Mouse (Mus musculus): ENCODE measurements at regions not wholly inside any gene's neighbourhood (a gene's known extent, or its start where the extent isn't known, plus 50 kb on each side); places are given as distances from the start of the nearest gene placed in this dataset.

DNA sequence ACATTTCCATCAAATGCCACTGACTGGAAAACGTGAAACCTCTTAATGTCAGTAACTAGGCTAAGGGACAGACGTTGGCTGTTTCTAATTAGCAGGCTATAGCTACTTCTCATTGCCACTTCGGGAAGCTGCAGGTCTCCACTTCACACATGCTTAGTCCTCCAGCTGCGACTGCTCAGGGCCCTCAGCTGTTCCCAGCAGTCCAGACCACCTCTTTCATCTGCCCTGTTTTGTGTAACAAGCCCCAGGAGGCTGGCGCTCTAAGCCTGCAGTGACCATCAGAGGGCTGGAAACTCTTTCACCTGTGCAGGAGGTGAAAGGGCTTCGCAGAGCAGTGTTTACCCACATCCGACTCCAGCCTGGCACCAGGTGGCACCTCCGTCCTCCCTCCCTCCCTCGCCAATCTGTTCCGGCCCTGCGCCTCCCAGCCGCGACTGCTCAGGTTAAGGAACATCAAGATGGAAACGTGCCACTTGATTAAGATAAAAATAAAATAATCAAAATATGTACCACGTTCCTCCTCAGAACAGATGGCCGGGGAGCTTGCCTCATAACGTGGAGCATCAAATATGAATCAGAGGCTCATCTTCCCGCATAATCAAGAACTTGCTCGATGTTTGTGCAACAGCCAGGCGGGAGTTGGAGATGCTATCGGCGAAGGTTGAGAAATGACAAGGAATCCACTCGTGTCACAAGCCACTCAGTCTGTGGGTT lies 72.6 kb upstream of the Plet1 start:
- Histone ChIP-seq H3K27me3 (ENCODE audit: control insufficient read depth, insufficient read depth, insufficient read length) (peaks cover 7% of the 10 kb centered on the region), H3K4me3 (no peak overlapping the region), H3ac (ENCODE audit: control insufficient read depth, insufficient read length) (no peak overlapping the region), H3K4me2 (ENCODE audit: low read depth) (no peak overlapping the region), H3K36me3 (ENCODE audit: control insufficient read depth, insufficient read depth) (no peaks in the 10 kb centered on the region), H3K79me2 (ENCODE audit: control insufficient read depth, insufficient read depth) (no peaks in the 10 kb centered on the region)
- TF ChIP-seq SRF (IDR thresholded peaks at IDR 0.05; ENCODE audit: control insufficient read depth, insufficient read length, low read depth) (no peak), POLR2A (IDR thresholded peaks at IDR 0.05; ENCODE audit: insufficient read length, low read depth) (no peak), MAX (IDR thresholded peaks at IDR 0.05; ENCODE audit: low read depth) (no peak)

DNA sequence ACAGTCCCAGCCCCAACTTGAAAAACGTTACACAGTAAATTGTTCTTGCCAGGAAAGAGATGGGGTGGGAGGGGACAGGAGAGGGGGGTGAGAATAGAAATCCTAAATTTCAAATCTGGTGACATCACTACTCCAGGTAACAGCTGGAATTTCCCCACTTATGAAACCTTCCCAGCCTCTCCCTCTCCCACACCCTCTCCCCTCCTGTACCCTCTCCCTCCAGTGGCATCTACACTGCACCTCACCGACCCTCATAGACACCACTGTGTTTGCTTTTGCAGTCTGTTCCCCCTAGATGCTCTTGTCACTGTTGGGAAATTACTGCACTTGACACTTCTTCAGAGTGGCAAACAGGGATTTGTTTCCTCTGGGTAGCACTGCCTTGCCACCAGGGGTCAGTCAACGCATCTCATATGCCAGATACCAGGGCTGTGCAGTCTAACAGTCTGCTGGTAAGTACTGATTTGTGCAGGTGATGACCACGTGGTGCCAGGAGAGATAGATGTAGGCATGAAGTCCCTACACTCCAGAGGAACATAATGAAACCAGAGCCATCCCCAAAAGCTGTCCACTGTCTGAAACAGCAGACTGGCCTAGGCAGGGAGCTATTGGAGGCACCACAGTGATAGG lies 68.3 kb upstream of the Plet1 start:
- no peak overlapping the region for H3K4me3 ChIP-seq
- H3K79me2 ChIP-seq (ENCODE audit: control insufficient read depth, insufficient read depth) = no peaks in the 10 kb centered on the region
- peaks cover 25% of the 10 kb centered on the region for H3K27me3 ChIP-seq (ENCODE audit: control insufficient read depth, insufficient read depth, insufficient read length)
- TF ChIP-seq SRF (IDR thresholded peaks at IDR 0.05; ENCODE audit: control insufficient read depth, insufficient read length, low read depth) = no peak
- no peak for TF ChIP-seq MAX (IDR thresholded peaks at IDR 0.05; ENCODE audit: low read depth)
- TF ChIP-seq USF1 (IDR thresholded peaks at IDR 0.05; ENCODE audit: low read depth) = no peak
- TF ChIP-seq POLR2A (IDR thresholded peaks at IDR 0.05; ENCODE audit: insufficient read length, low read depth) = no peak
- no peak for TF ChIP-seq MYOG (IDR thresholded peaks at IDR 0.05; ENCODE audit: control insufficient read depth in 1 of 3, insufficient read depth in 1 of 3, insufficient read length in 2 of 3, low read depth in 2 of 3)
- TF ChIP-seq REST (IDR thresholded peaks at IDR 0.05; ENCODE audit: insufficient read depth, insufficient read length) = no peak
- no peak for TF ChIP-seq TCF3 (IDR thresholded peaks at IDR 0.05; ENCODE audit: insufficient read length, low read depth)
- no peak for TF ChIP-seq E2F4 (IDR thresholded peaks at IDR 0.05; ENCODE audit: insufficient read depth)
- no peak for TF ChIP-seq CEBPB (IDR thresholded peaks at IDR 0.05; ENCODE audit: insufficient read depth, poor library complexity, severe bottlenecking)
- no peak for TF ChIP-seq TCF12 (IDR thresholded peaks at IDR 0.05; ENCODE audit: insufficient read depth, poor library complexity, severe bottlenecking)
- no peak for TF ChIP-seq POLR2AphosphoS2 (IDR thresholded peaks at IDR 0.05; ENCODE audit: insufficient read length, low read depth)
- no peak for TF ChIP-seq MYOD1 (IDR thresholded peaks at IDR 0.05; ENCODE audit: control insufficient read depth in 1 of 3, insufficient read length in 2 of 3, low read depth in 2 of 3)
- H3K4me2 ChIP-seq (ENCODE audit: low read depth) = no peak overlapping the region
- no peaks in the 10 kb centered on the region for H3K36me3 ChIP-seq (ENCODE audit: control insufficient read depth, insufficient read depth)
- no peak overlapping the region for H3ac ChIP-seq (ENCODE audit: control insufficient read depth, insufficient read length)

DNA sequence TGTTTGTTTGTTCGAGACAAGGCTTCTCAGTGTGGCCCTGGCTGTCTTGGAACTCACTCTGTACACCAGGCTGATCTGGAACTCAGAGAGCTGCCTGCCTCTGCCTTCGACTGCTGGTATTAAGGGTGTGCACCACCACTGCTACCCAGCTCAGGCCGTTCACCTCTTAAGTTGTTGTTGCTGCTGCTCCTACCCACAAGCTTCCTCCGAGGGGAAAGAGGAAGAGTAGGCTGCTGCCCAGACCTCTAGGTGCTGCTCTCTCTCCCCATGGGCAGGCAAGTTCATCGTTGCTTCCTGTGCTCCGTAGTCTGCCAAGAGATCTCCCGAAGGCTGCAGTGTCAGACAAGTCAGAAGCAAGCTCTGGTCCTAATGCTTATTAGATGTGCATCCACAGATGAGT lies 64.2 kb upstream of the Plet1 start:
- no peaks in the 10 kb centered on the region for H3K36me3 ChIP-seq (ENCODE audit: control insufficient read depth, insufficient read depth)
- TF ChIP-seq TCF3 (IDR thresholded peaks at IDR 0.05; ENCODE audit: insufficient read length, low read depth) = no peak
- no peak for TF ChIP-seq TCF12 (IDR thresholded peaks at IDR 0.05; ENCODE audit: insufficient read depth, poor library complexity, severe bottlenecking)
- no peak for TF ChIP-seq REST (IDR thresholded peaks at IDR 0.05; ENCODE audit: insufficient read depth, insufficient read length)
- no peak for TF ChIP-seq MYOG (IDR thresholded peaks at IDR 0.05; ENCODE audit: control insufficient read depth in 1 of 3, insufficient read depth in 1 of 3, insufficient read length in 2 of 3, low read depth in 2 of 3)
- H3K4me3 ChIP-seq = no peak overlapping the region
- H3K79me2 ChIP-seq (ENCODE audit: control insufficient read depth, insufficient read depth) = no peaks in the 10 kb centered on the region
- H3K4me2 ChIP-seq (ENCODE audit: low read depth) = no peak overlapping the region
- peaks cover 21% of the 10 kb centered on the region for H3K27me3 ChIP-seq (ENCODE audit: control insufficient read depth, insufficient read depth, insufficient read length)
- no peak overlapping the region for H3ac ChIP-seq (ENCODE audit: control insufficient read depth, insufficient read length)

DNA sequence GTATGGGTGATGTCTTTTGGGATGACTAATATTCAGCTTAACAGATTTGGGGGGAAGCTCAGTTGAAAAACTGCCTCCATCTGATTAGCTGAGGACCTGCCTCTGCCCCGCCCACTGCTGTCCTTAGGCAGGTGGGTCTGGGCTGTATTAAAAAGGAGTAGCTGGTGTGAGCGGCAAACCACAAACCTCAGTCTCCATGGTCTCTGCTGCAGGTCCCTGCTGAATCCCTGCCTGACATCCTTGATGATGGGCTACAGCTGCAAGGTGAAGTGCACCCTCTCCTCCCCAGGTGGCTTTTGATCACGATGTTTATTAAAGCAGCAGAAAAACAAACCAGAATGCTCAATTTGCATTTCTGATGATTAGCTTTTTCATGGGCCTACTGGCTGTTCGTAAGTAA lies 60.8 kb upstream of the Plet1 start:
- Histone ChIP-seq H3K36me3 (ENCODE audit: control insufficient read depth, insufficient read depth) (no peaks in the 10 kb centered on the region), H3K27me3 (ENCODE audit: control insufficient read depth, insufficient read depth, insufficient read length) (peaks cover 21% of the 10 kb centered on the region), H3K4me3 (no peak overlapping the region), H3ac (ENCODE audit: control insufficient read depth, insufficient read length) (no peak overlapping the region), H3K79me2 (ENCODE audit: control insufficient read depth, insufficient read depth) (no peaks in the 10 kb centered on the region), H3K4me2 (ENCODE audit: low read depth) (no peak overlapping the region)
- TF ChIP-seq MAX (IDR thresholded peaks at IDR 0.05; ENCODE audit: low read depth) (no peak), MYOD1 (IDR thresholded peaks at IDR 0.05; ENCODE audit: control insufficient read depth in 1 of 3, insufficient read length in 2 of 3, low read depth in 2 of 3) (no peak), E2F4 (IDR thresholded peaks at IDR 0.05; ENCODE audit: insufficient read depth) (no peak), MYOG (IDR thresholded peaks at IDR 0.05; ENCODE audit: control insufficient read depth in 1 of 3, insufficient read depth in 1 of 3, insufficient read length in 2 of 3, low read depth in 2 of 3) (no peak), CEBPB (IDR thresholded peaks at IDR 0.05; ENCODE audit: insufficient read depth, poor library complexity, severe bottlenecking) (no peak), POLR2AphosphoS2 (IDR thresholded peaks at IDR 0.05; ENCODE audit: insufficient read length, low read depth) (no peak), REST (IDR thresholded peaks at IDR 0.05; ENCODE audit: insufficient read depth, insufficient read length) (no peak), POLR2A (IDR thresholded peaks at IDR 0.05; ENCODE audit: insufficient read length, low read depth) (no peak), TCF12 (IDR thresholded peaks at IDR 0.05; ENCODE audit: insufficient read depth, poor library complexity, severe bottlenecking) (no peak), SRF (IDR thresholded peaks at IDR 0.05; ENCODE audit: control insufficient read depth, insufficient read length, low read depth) (no peak), TCF3 (IDR thresholded peaks at IDR 0.05; ENCODE audit: insufficient read length, low read depth) (no peak), USF1 (IDR thresholded peaks at IDR 0.05; ENCODE audit: low read depth) (no peak)

DNA sequence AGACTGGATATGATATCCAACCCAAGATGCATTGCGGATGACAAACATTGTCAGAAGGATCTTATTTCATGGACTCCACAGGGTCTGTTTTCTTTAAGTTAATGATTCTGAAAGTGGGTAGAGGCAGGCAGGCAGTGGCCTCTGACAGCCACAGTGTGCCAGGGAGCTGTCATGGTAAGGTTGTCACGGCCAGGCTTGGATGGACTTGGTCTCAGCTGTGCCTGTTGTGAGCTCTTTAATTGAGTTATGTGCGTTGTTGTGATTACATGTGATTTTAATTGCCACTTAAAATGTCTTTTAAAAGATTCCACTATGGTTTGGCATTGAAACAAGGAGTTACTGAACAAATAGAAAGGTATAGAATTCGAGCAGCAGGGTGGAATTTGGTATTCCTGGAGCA lies 60.3 kb upstream of the Plet1 start:
- Histone ChIP-seq H3K27me3 (ENCODE audit: control insufficient read depth, insufficient read depth, insufficient read length) (peaks cover 21% of the 10 kb centered on the region), H3K4me2 (ENCODE audit: low read depth) (no peak overlapping the region), H3K36me3 (ENCODE audit: control insufficient read depth, insufficient read depth) (no peaks in the 10 kb centered on the region), H3ac (ENCODE audit: control insufficient read depth, insufficient read length) (no peak overlapping the region), H3K79me2 (ENCODE audit: control insufficient read depth, insufficient read depth) (no peaks in the 10 kb centered on the region), H3K4me3 (no peak overlapping the region)
- TF ChIP-seq POLR2AphosphoS2 (IDR thresholded peaks at IDR 0.05; ENCODE audit: insufficient read length, low read depth) = no peak
- no peak for TF ChIP-seq MYOD1 (IDR thresholded peaks at IDR 0.05; ENCODE audit: control insufficient read depth in 1 of 3, insufficient read length in 2 of 3, low read depth in 2 of 3)
- no peak for TF ChIP-seq SRF (IDR thresholded peaks at IDR 0.05; ENCODE audit: control insufficient read depth, insufficient read length, low read depth)
- TF ChIP-seq MAX (IDR thresholded peaks at IDR 0.05; ENCODE audit: low read depth) = no peak
- no peak for TF ChIP-seq MYOG (IDR thresholded peaks at IDR 0.05; ENCODE audit: control insufficient read depth in 1 of 3, insufficient read depth in 1 of 3, insufficient read length in 2 of 3, low read depth in 2 of 3)
- TF ChIP-seq USF1 (IDR thresholded peaks at IDR 0.05; ENCODE audit: low read depth) = no peak
- no peak for TF ChIP-seq CEBPB (IDR thresholded peaks at IDR 0.05; ENCODE audit: insufficient read depth, poor library complexity, severe bottlenecking)
- no peak for TF ChIP-seq POLR2A (IDR thresholded peaks at IDR 0.05; ENCODE audit: insufficient read length, low read depth)
- no peak for TF ChIP-seq TCF12 (IDR thresholded peaks at IDR 0.05; ENCODE audit: insufficient read depth, poor library complexity, severe bottlenecking)
- TF ChIP-seq E2F4 (IDR thresholded peaks at IDR 0.05; ENCODE audit: insufficient read depth) = no peak
- no peak for TF ChIP-seq REST (IDR thresholded peaks at IDR 0.05; ENCODE audit: insufficient read depth, insufficient read length)
